Comparison of ENCODE assay signal across 10 mouse cellular contexts in the genomic region with DNA sequence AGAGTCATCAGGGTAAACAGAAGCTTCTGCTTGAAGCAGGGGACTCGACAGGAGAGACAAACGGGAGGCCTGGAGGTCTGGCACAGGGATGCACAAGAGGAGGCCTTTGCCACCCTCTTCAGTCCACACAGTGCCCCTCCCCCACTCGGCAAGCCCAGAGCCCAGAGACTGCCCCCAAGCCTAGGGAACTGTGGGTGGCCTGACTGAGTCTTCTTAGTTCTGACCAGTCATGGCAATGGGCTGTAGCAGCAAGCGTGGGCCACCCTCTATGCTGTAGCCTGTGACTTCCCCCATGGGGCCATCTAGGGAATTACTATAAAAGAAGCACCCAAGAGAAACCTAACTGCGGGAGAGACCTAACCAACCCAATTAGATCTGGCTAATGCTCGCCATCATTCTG. TPM values are rescaled to one million over a fixed set of nuclear protein-coding genes. Genes with fewer than 3 reads are reported as not detected.
DNase-seq lines count a peak whose midpoint lies in the region; ATAC-seq and TF ChIP-seq lines count a peak whose summit lies in the region.
"Had no signal": no experiment of that assay in that cellular context is flagged by ENCODE, and none has a peak within 500 bp of the region (broad histone marks: within the 10 kb centered on the region; RNA-seq: fewer than 3 reads in every experiment).

No protein-coding gene starts in this region.

- peak; percentile 45 for TF ChIP-seq CTCF in heart, adult 2 months (IDR thresholded peaks at IDR 0.05)
- peak in 1 of 2 experiments; percentile 46; a peak in 2 of 4 replicates for TF ChIP-seq CTCF in CH12.LX (conservative IDR thresholded peaks at IDR 0.05 in 1 of 2, IDR thresholded peaks at IDR 0.05 in 1 of 2; ENCODE audit: low read depth in 2 of 2, low read length in 2 of 2)

- no peak for DNase-seq in heart, adult 2 months
- no peak for DNase-seq in heart, adult 18-20 months
- no peak for DNase-seq in CH12.LX (ENCODE audit: extremely low read depth)
- DNase-seq in liver, embryonic 11.5 days (ENCODE audit: low spot score), result peak; percentile 39
- DNase-seq in urinary bladder, adult 18-20 months (ENCODE audit: low spot score in 2 of 2), result no peak
- DNase-seq in urinary bladder, postnatal 4 days (ENCODE audit: low spot score in 2 of 2), result no peak

- no peaks in the 10 kb centered on the region for H3K79me2 ChIP-seq in heart, adult 2 months (replicated peaks; ENCODE audit: control insufficient read depth, insufficient read depth, low read length)
- no peaks in the 10 kb centered on the region for H3K79me2 ChIP-seq in CH12.LX (replicated peaks; ENCODE audit: control insufficient read depth, extremely low read depth, insufficient read depth, poor library complexity, severe bottlenecking)

- 0 out of 2 replicates have a peak, but pooled peaks cover 2% of the 10 kb centered on the region for H3K27me3 ChIP-seq in heart, adult 2 months (ENCODE audit: control insufficient read depth, insufficient read depth, low read length)
- peaks cover 71% of the 10 kb centered on the region for H3K27me3 ChIP-seq in CH12.LX (replicated peaks)
- peaks cover 50% of the 10 kb centered on the region for H3K27me3 ChIP-seq in embryonic facial prominence, embryonic 13.5 days
- peaks cover 48% of the 10 kb centered on the region for H3K27me3 ChIP-seq in liver, embryonic 11.5 days (replicated peaks; ENCODE audit: control insufficient read depth, insufficient read depth, low read length)
- peaks cover 22% of the 10 kb centered on the region for H3K27me3 ChIP-seq in stomach, embryonic 14.5 days (ENCODE audit: control insufficient read depth, insufficient read depth, low read length)

- peaks cover 12% of the 10 kb centered on the region for H3K9me3 ChIP-seq in CH12.LX (replicated peaks; ENCODE audit: low read length)
- no peaks in the 10 kb centered on the region for H3K9me3 ChIP-seq in embryonic facial prominence, embryonic 13.5 days
- no peaks in the 10 kb centered on the region for H3K9me3 ChIP-seq in liver, embryonic 11.5 days (ENCODE audit: control insufficient read depth, low read length)
- no peaks in the 10 kb centered on the region; the same call in 1 of the 2 replicates for H3K9me3 ChIP-seq in stomach, embryonic 14.5 days (ENCODE audit: control insufficient read depth, low read depth, low read length)
- H3K9me3 ChIP-seq: hindbrain, embryonic 15.5 days had no signal

- 26% methylated on average over 6 of the region's 6 CpGs for WGBS in heart, adult 2 months
- 8% methylated on average over 6 of the region's 6 CpGs for WGBS in embryonic facial prominence, embryonic 13.5 days
- 4% methylated on average over 6 of the region's 6 CpGs for whole genome bisulfite sequencing in liver, embryonic 11.5 days
- WGBS in stomach, embryonic 14.5 days, result 17% methylated on average over 6 of the region's 6 CpGs

- dilution Hi-C loops in CH12.LX (cut with MboI; ENCODE audit: extremely low pct_ligation_motif_present, extremely low pct_unique_long_range_greater_than_20kb, low sequenced_read_pairs), result no loop called here

- in situ Hi-C loops in CH12.LX (cut with MboI; ENCODE audit: low pct_ligation_motif_present, low pct_unique_long_range_greater_than_20kb, low sequenced_read_pairs), result no loop called here

- TF ChIP-seq EP300 in heart, adult 2 months (IDR thresholded peaks at IDR 0.05; ENCODE audit: insufficient read depth, low read depth, low read length), result no peak
- no peak for TF ChIP-seq EP300 in CH12.LX (IDR thresholded peaks at IDR 0.05; ENCODE audit: low read length)

- TF ChIP-seq POLR2A in heart, adult 2 months (IDR thresholded peaks at IDR 0.05; ENCODE audit: insufficient read depth, low read depth, low read length), result no peak
- TF ChIP-seq POLR2A in CH12.LX (IDR thresholded peaks at IDR 0.05; ENCODE audit: low read depth, low read length), result no peak

- H3K4me3 ChIP-seq in heart, adult 2 months, result no peak overlapping the region
- H3K4me3 ChIP-seq in CH12.LX (replicated peaks in 1 of 3; ENCODE audit: low read depth in 2 of 3, low read length in 2 of 3, poor library complexity in 1 of 3), result no peak overlapping the region
- H3K4me3 ChIP-seq in embryonic facial prominence, embryonic 13.5 days, result peak overlapping the region; percentile 54
- no peak overlapping the region; the same call in 1 of the 2 replicates for H3K4me3 ChIP-seq in liver, embryonic 11.5 days (ENCODE audit: low read depth, low read length)
- peak overlapping the region; percentile 39; the same call in 1 of the 2 replicates for H3K4me3 ChIP-seq in stomach, embryonic 14.5 days (ENCODE audit: low read depth, low read length)

- no peak overlapping the region for H3K4me2 ChIP-seq in CH12.LX (ENCODE audit: insufficient read depth, low read depth, poor library complexity, severe bottlenecking)
- H3K4me2 ChIP-seq in embryonic facial prominence, embryonic 13.5 days, result peak overlapping the region; percentile 94
- peak overlapping the region; percentile 71 for H3K4me2 ChIP-seq in liver, embryonic 11.5 days
- peak overlapping the region; percentile 65 for H3K4me2 ChIP-seq in stomach, embryonic 14.5 days (replicated peaks; ENCODE audit: low read depth, low read length)

- H3K9ac ChIP-seq in heart, adult 2 months (ENCODE audit: low read depth, low read length), result no peak overlapping the region
- no peak overlapping the region for H3K9ac ChIP-seq in CH12.LX (ENCODE audit: insufficient read depth, low read depth)
- H3K9ac ChIP-seq in embryonic facial prominence, embryonic 13.5 days, result 0 out of 2 replicates have a peak overlapping the region, but pooled peaks have one; percentile 0
- no peak overlapping the region for H3K9ac ChIP-seq in liver, embryonic 11.5 days (ENCODE audit: low read depth, low read length)
- H3K9ac ChIP-seq in stomach, embryonic 14.5 days (replicated peaks; ENCODE audit: low read depth, low read length), result no peak overlapping the region
- H3K9ac ChIP-seq: hindbrain, embryonic 15.5 days had no signal

- intact Hi-C loops in heart, adult 2 months (cut with DNase I), result loop anchor here (5.0 kb wide), 1 partner anchor 135 kb away; no protein-coding TSS in a partner anchor

- TF ChIP-seq RAD21 in CH12.LX (IDR thresholded peaks at IDR 0.05; ENCODE audit: low read depth, low read length), result peak; percentile 34

- no peaks in the 10 kb centered on the region for H3K4me1 ChIP-seq in heart, adult 2 months (ENCODE audit: control insufficient read depth, insufficient read depth, low read length)
- H3K4me1 ChIP-seq in CH12.LX (ENCODE audit: control insufficient read depth in 1 of 2, insufficient read depth in 2 of 2), result no peaks in the 10 kb centered on the region; a peak in 1 of 4 replicates
- H3K4me1 ChIP-seq in embryonic facial prominence, embryonic 13.5 days, result peaks cover 35% of the 10 kb centered on the region
- peaks cover 3% of the 10 kb centered on the region for H3K4me1 ChIP-seq in liver, embryonic 11.5 days (replicated peaks; ENCODE audit: control insufficient read depth, insufficient read depth, low read length)
- H3K4me1 ChIP-seq in stomach, embryonic 14.5 days (ENCODE audit: control insufficient read depth, insufficient read depth, low read length), result peaks cover 8% of the 10 kb centered on the region; the same call in 1 of the 2 replicates

- no peak for ATAC-seq in embryonic facial prominence, embryonic 13.5 days (ENCODE audit: insufficient number of reproducible peaks, insufficient read depth, low FRiP score, low TSS enrichment, low read depth)
- ATAC-seq in liver, embryonic 11.5 days (replicated peaks; ENCODE audit: low FRiP score), result no peak
- no peak for ATAC-seq in stomach, embryonic 14.5 days (ENCODE audit: insufficient number of reproducible peaks, insufficient read depth, low FRiP score, low read depth)

- no peaks in the 10 kb centered on the region for H3K36me3 ChIP-seq in heart, adult 2 months (ENCODE audit: control insufficient read depth, insufficient read depth, low read length)
- no peaks in the 10 kb centered on the region for H3K36me3 ChIP-seq in CH12.LX (replicated peaks in 1 of 2; ENCODE audit: control insufficient read depth in 1 of 2, insufficient read depth in 1 of 2, low read length in 1 of 2)
- H3K36me3 ChIP-seq in embryonic facial prominence, embryonic 13.5 days, result no peaks in the 10 kb centered on the region
- H3K36me3 ChIP-seq in liver, embryonic 11.5 days (ENCODE audit: control insufficient read depth, insufficient read depth, low read length), result no peaks in the 10 kb centered on the region
- no peaks in the 10 kb centered on the region for H3K36me3 ChIP-seq in stomach, embryonic 14.5 days (ENCODE audit: control insufficient read depth, insufficient read depth, low read length)
- H3K36me3 ChIP-seq: hindbrain, embryonic 15.5 days had no signal

- no peak overlapping the region for H3K27ac ChIP-seq in heart, adult 2 months
- H3K27ac ChIP-seq in CH12.LX (ENCODE audit: insufficient read depth, low read depth), result no peak overlapping the region
- no peak overlapping the region for H3K27ac ChIP-seq in embryonic facial prominence, embryonic 13.5 days
- no peak overlapping the region for H3K27ac ChIP-seq in liver, embryonic 11.5 days (ENCODE audit: low read depth, low read length)
- H3K27ac ChIP-seq in stomach, embryonic 14.5 days (ENCODE audit: low read length), result no peak overlapping the region
- H3K27ac ChIP-seq: hindbrain, embryonic 15.5 days had no signal

TF ChIP-seq in CH12.LX, 34 proteins besides CTCF, POLR2A, EP300 and RAD21 (continues in another document):
- no peak for TF ChIP-seq USF2 (conservative IDR thresholded peaks at IDR 0.05; ENCODE audit: low read depth, low read length)
- no peak for TF ChIP-seq JUND (conservative IDR thresholded peaks at IDR 0.05; ENCODE audit: low read depth, low read length)
- TF ChIP-seq NRF1 (IDR thresholded peaks at IDR 0.05; ENCODE audit: low read depth, low read length), result no peak
- TF ChIP-seq PAX5 (IDR thresholded peaks at IDR 0.05; ENCODE audit: low read length), result no peak
- TF ChIP-seq ELF1 (IDR thresholded peaks at IDR 0.05; ENCODE audit: low read depth, low read length), result no peak
- no peak for TF ChIP-seq TBP (conservative IDR thresholded peaks at IDR 0.05; ENCODE audit: low read depth, low read length)
- no peak for TF ChIP-seq KAT2A (IDR thresholded peaks at IDR 0.05; ENCODE audit: insufficient replicate concordance, low read length)
- TF ChIP-seq IRF4 (IDR thresholded peaks at IDR 0.05; ENCODE audit: low read depth, low read length), result no peak
- TF ChIP-seq MEF2A (IDR thresholded peaks at IDR 0.05; ENCODE audit: borderline replicate concordance, low read depth, low read length), result no peak
- no peak for TF ChIP-seq MYC (IDR thresholded peaks at IDR 0.05; ENCODE audit: low read depth, low read length)

RNA-seq across cellular contexts. Expression of a gene that starts 1.9 kb away (rescaled TPM):
- under 1 TPM; 0.34 to 0.45 TPM for total RNA-seq in heart, adult 2 months (2021)
- 0.43 and 0.44 TPM in 2 replicates for polyA plus RNA-seq in heart, adult 2 months (2012; rRNA removed)
- total RNA-seq in heart, adult 18-20 months (2021), result under 1 TPM; 0.49 to 0.72 TPM
- total RNA-seq in CH12.LX (2012; rRNA removed) (not detected in 2 replicates), CH12.LX (2014; rRNA removed) (not detected in 2 replicates)
- not detected in 2 replicates for polyA plus RNA-seq in CH12.LX (2012; ENCODE audit: insufficient read length, low read depth)
- polyA plus RNA-seq in embryonic facial prominence, embryonic 13.5 days (2015; fragmentation: Nextera tagmentation; extraction: Ambion mirVana), result 6.4 and 11.4 TPM in 2 replicates
- polyA plus RNA-seq in liver, embryonic 11.5 days (2014; fragmentation: Nextera tagmentation; extraction: Ambion mirVana), result 4.0 and 4.6 TPM in 2 replicates
- 2.3 and 2.6 TPM in 2 replicates for polyA plus RNA-seq in stomach, embryonic 14.5 days (2014; fragmentation: Nextera tagmentation; extraction: Ambion mirVana)
- total RNA-seq: neutrophil, adult 5-6 weeks had no signal

Comparison
In these comparisons a context has a peak if more than half of its experiments do, and no peak if none do; other contexts are left out.
1. H3K4me3 ChIP-seq: peak in embryonic facial prominence, embryonic 13.5 days (single experiment) and stomach, embryonic 14.5 days (single experiment); none in heart, adult 2 months (single experiment), CH12.LX (0 of 3) and liver, embryonic 11.5 days (single experiment).